Mouse (Mus musculus): ENCODE measurements around the gene Patz1. TPM values are rescaled to one million over a fixed set of nuclear protein-coding genes. Genes with fewer than 3 reads are reported as not detected.
A peak's percentile ranks its signal among the peaks of the same experiment; 100 is the strongest.

Gene Patz1
- polyA plus RNA-seq, 1 experiment from 2014 or later, result 105 TPM

DNA sequence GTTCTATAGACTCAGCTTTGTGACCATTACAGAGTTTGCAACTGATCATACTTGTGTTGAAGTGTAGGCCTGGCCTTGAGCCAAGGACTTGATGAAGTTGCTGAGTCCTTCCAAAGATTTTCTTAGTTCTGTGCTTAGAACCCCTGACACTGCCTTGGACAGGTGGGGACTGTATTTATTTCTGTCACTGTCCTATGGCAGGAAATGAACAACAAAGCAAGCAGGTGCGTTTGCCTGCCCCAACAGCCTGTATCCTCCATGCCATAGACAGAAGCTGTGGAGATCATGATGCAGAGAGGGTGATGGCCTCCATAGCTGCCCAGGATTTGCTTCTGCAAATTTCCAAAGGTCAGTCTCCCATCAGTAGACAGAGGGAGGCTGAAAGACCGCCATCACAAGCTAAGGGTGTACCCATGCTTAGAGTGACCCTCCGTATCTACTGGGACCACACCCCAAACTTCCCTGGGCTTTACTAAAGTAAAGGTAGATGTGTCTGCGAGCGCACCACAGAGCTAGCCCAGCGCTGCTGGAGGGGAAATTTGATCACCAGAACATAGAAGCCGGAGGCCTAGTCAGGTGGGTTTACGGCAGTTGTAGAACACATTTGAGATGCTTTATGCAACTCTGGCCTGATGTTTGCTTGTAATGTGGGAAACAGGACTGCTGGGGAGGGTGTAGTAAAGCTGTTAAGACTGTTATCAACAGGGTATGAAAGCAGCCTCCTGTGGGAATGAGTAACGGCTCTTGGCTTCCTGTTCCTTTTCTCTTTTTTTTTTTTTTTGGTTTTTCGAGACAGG is 22.3 kb downstream of the Patz1 start:
- Histone ChIP-seq H3K4me1 (ENCODE audit: control insufficient read depth, insufficient read depth, low read length) (no peaks in the 10 kb centered on the region), H3K27me3 (ENCODE audit: control insufficient read depth, insufficient read depth, low read length) (no peaks in the 10 kb centered on the region), H3K9ac (ENCODE audit: low read length) (no peak overlapping the region), H3K9me3 (ENCODE audit: control insufficient read depth, low read length) (no peaks in the 10 kb centered on the region), H3K4me3 (ENCODE audit: low read depth, low read length) (no peak overlapping the region), H3K4me2 (ENCODE audit: low read depth) (no peak overlapping the region), H3K36me3 (ENCODE audit: control insufficient read depth, insufficient read depth, low read length) (peaks cover 24% of the 10 kb centered on the region), H3K27ac (ENCODE audit: low read depth, low read length) (no peak overlapping the region)
- WGBS, result 91% methylated on average over 9 of the region's 10 CpGs
- ATAC-seq (ENCODE audit: insufficient read depth, low FRiP score, low TSS enrichment) (no peak), DNase-seq (ENCODE audit: low spot score) (no peak)

DNA sequence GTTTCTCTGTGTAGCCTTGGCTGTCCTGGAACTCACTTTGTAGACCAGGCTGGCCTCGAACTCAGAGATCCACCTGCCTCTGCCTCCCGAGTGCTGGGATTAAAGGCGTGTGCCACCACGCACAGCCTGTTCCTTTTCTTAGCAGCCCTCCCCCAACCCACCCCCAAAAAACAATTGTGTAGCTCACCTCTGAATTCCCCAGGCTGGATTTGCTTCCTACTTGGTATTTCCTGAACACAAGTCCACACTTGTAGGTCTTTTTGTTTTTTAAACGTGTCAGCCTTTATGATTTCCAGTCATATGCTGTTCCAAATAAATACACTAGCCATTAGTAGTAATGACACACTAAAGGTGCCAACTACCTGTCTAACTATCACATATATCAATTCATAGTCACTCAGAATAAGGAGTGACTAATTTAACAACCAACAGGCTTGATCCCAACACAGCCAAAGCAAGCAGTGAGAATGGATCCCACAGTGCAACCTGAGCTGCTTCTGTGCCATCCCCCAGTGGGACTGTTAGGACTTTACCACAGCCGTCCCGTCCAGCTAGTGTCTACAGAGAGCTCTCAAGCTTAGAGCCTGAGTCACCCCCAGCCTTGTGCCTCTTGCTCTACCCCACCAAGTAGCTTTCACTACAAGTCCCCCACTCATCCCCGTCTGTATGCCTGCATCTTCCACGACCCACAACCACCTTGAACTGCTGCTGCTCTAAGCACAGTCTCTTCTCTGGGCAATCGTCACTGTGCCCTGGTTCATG is 23.1 kb downstream of the Patz1 start:
- Histone ChIP-seq H3K27ac (ENCODE audit: low read depth, low read length) (no peak overlapping the region), H3K9me3 (ENCODE audit: control insufficient read depth, low read length) (no peaks in the 10 kb centered on the region), H3K4me1 (ENCODE audit: control insufficient read depth, insufficient read depth, low read length) (no peaks in the 10 kb centered on the region), H3K27me3 (ENCODE audit: control insufficient read depth, insufficient read depth, low read length) (no peaks in the 10 kb centered on the region), H3K4me2 (ENCODE audit: low read depth) (no peak overlapping the region), H3K9ac (ENCODE audit: low read length) (no peak overlapping the region), H3K4me3 (ENCODE audit: low read depth, low read length) (no peak overlapping the region), H3K36me3 (ENCODE audit: control insufficient read depth, insufficient read depth, low read length) (peaks cover 18% of the 10 kb centered on the region)
- ATAC-seq (ENCODE audit: insufficient read depth, low FRiP score, low TSS enrichment) (no peak), DNase-seq (ENCODE audit: low spot score) (no peak)
- 84% methylated on average over 10 of the region's 10 CpGs for WGBS

DNA sequence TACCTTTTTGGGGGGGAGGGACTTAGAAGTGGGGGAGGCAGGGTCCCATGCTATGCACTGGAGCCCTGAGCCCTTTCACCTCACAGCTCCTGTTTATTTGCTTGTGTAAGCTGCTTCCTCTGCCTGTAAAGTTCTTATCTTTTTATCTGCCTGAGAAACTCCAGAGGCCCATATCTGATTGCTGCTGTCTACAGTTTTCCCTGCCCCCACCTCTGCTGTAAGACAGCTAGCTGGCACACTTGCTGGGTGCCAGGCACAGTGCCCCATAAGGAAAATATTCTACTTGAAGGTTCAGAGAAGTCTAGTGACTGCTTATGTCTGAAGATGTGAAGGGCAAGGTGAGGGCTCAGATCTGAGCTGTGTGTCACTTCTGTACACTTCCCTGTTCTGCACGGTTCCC is 24.6 kb downstream of the Patz1 start:
- Histone ChIP-seq H3K4me2 (ENCODE audit: low read depth) (no peak overlapping the region), H3K9ac (ENCODE audit: low read length) (no peak overlapping the region), H3K27ac (ENCODE audit: low read depth, low read length) (no peak overlapping the region), H3K4me3 (ENCODE audit: low read depth, low read length) (no peak overlapping the region), H3K27me3 (ENCODE audit: control insufficient read depth, insufficient read depth, low read length) (no peaks in the 10 kb centered on the region), H3K36me3 (ENCODE audit: control insufficient read depth, insufficient read depth, low read length) (peaks cover 6% of the 10 kb centered on the region), H3K4me1 (ENCODE audit: control insufficient read depth, insufficient read depth, low read length) (no peaks in the 10 kb centered on the region), H3K9me3 (ENCODE audit: control insufficient read depth, low read length) (no peaks in the 10 kb centered on the region)
- ATAC-seq (ENCODE audit: insufficient read depth, low FRiP score, low TSS enrichment) (no peak), DNase-seq (ENCODE audit: low spot score) (no peak)
- WGBS, result 96% methylated on average over 1 of the region's 1 CpGs

DNA sequence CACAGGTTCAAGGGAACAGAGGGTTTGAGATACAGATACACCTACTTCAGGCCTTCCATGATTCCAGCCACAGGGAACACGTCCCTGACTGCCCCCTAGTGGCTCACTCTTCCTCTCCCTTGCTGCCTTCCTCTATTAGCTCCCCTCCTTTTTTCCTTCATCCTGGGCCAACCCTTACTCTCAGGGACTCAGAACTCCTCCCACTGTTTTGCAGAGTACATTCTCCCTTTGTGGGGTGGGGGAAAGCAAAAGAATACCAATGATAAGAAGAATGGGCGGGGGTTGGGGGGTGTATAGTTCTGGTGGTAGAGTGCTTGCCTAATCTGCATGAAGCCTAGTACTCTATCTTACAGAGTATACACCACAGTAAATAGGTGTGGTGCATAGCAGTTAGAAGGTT is 25.5 kb downstream of the Patz1 start:
- Histone ChIP-seq H3K27me3 (ENCODE audit: control insufficient read depth, insufficient read depth, low read length) (no peaks in the 10 kb centered on the region), H3K9ac (ENCODE audit: low read length) (no peak overlapping the region), H3K4me1 (ENCODE audit: control insufficient read depth, insufficient read depth, low read length) (no peaks in the 10 kb centered on the region), H3K36me3 (ENCODE audit: control insufficient read depth, insufficient read depth, low read length) (peaks cover 4% of the 10 kb centered on the region), H3K4me2 (ENCODE audit: low read depth) (no peak overlapping the region), H3K9me3 (ENCODE audit: control insufficient read depth, low read length) (no peaks in the 10 kb centered on the region), H3K27ac (ENCODE audit: low read depth, low read length) (no peak overlapping the region), H3K4me3 (ENCODE audit: low read depth, low read length) (no peak overlapping the region)
- ATAC-seq (ENCODE audit: insufficient read depth, low FRiP score, low TSS enrichment) (peak; percentile 48), DNase-seq (ENCODE audit: low spot score) (peak; percentile 64)
- WGBS, result 24% methylated on average over 2 of the region's 2 CpGs

DNA sequence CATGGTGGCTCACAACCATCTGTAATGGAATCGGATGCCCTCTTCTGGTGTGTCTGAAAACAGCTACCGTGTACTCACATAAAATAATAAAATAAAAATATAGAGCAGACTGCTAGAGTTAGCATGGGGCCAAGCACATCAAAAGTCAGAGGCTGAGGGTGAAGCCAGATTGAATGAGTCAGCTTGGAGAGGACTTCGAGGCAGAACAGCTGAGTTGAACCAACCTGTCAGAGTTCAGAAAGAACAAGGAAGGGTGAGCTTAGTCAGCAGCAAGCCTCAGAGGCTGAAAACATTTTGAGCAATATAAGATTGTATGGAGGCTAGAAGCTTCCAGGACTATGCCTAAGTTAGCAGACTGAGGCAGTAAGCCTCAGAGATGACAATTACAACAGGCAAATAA is 29.6 kb downstream of the Patz1 start:
- Histone ChIP-seq H3K27ac (ENCODE audit: low read depth, low read length) (no peak overlapping the region), H3K27me3 (ENCODE audit: control insufficient read depth, insufficient read depth, low read length) (no peaks in the 10 kb centered on the region), H3K9me3 (ENCODE audit: control insufficient read depth, low read length) (no peaks in the 10 kb centered on the region), H3K36me3 (ENCODE audit: control insufficient read depth, insufficient read depth, low read length) (no peaks in the 10 kb centered on the region; the same call in 1 of the 2 replicates), H3K4me3 (ENCODE audit: low read depth, low read length) (no peak overlapping the region), H3K4me1 (ENCODE audit: control insufficient read depth, insufficient read depth, low read length) (no peaks in the 10 kb centered on the region), H3K9ac (ENCODE audit: low read length) (no peak overlapping the region), H3K4me2 (ENCODE audit: low read depth) (no peak overlapping the region)
- WGBS, result 92% methylated on average over 3 of the region's 3 CpGs
- DNase-seq (ENCODE audit: low spot score) (no peak), ATAC-seq (ENCODE audit: insufficient read depth, low FRiP score, low TSS enrichment) (no peak)

DNA sequence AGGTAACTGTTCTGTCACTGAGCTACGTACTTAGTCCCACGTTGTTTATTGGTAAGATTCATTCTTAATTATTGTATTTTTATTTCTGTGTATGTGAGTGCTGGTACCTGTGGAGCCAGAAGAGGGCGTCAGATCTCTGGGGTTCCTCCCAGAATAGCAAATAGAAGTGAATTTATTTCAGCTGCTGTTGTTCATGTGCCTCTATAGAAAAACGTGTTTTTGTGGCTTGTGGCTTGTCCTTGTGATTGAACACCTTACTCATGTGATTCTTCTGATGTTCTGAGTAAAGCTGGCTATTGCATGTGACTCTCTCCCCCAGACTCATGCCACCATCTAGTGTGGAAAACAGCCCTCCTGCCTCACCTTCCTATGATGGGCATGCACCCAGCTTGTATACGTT is 39.6 kb downstream of the Patz1 start:
- Histone ChIP-seq H3K9ac (ENCODE audit: low read length) (no peak overlapping the region), H3K4me3 (ENCODE audit: low read depth, low read length) (no peak overlapping the region), H3K4me1 (ENCODE audit: control insufficient read depth, insufficient read depth, low read length) (no peaks in the 10 kb centered on the region; the same call in 1 of the 2 replicates), H3K27me3 (ENCODE audit: control insufficient read depth, insufficient read depth, low read length) (no peaks in the 10 kb centered on the region), H3K27ac (ENCODE audit: low read depth, low read length) (no peak overlapping the region), H3K9me3 (ENCODE audit: control insufficient read depth, low read length) (no peaks in the 10 kb centered on the region), H3K4me2 (ENCODE audit: low read depth) (no peak overlapping the region), H3K36me3 (ENCODE audit: control insufficient read depth, insufficient read depth, low read length) (no peaks in the 10 kb centered on the region)
- DNase-seq (ENCODE audit: low spot score) (no peak), ATAC-seq (ENCODE audit: insufficient read depth, low FRiP score, low TSS enrichment) (no peak)
- 79% methylated on average over 5 of the region's 5 CpGs for WGBS

DNA sequence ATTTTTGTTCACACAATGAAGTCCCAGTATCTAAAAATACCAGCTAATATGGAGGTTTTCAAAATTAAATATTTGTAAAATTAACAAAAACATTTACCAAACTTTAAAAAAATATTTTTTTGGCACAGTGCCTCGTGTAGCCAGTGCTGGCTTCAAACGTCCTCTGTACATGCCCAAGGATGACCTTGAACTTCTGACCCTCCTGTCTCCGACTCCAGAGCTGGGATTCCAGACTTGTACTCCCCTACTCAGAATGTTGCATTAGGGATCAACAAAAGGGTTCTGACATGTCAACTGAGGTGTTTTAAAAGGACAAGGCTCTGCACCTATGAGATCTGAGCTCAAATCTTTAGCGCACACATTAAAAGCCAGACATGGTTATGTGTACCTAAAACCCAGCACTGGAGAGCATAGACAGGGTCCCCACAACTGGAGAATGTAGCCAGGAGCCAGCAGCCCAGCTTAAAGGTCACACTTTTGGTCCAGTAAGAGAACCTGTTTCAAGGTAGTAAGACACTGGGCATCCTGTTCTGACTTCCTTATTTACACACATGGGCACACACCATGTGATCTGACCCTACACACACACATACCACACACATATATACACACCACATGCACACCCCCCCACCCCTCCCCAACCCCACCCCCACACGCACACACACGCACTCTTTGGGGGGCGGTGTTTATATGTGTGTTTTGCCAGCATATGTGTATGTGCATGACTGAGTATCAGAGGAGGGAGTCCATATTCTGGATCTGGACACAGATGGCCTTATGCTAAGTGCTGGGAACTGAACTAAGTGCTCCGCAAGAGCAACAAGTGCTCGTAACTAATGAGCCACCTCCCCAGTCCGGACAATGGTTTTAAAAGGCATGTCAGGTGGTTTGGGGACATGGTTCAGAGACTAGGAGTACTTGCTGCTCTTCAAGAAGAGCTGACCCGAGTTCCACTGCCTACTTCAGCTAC is 40.4 kb downstream of the Patz1 start:
- H3K9me3 ChIP-seq (ENCODE audit: control insufficient read depth, low read length), result no peaks in the 10 kb centered on the region
- no peaks in the 10 kb centered on the region for H3K36me3 ChIP-seq (ENCODE audit: control insufficient read depth, insufficient read depth, low read length)
- no peak overlapping the region for H3K9ac ChIP-seq (ENCODE audit: low read length)
- no peak overlapping the region for H3K27ac ChIP-seq (ENCODE audit: low read depth, low read length)
- no peaks in the 10 kb centered on the region; the same call in 1 of the 2 replicates for H3K4me1 ChIP-seq (ENCODE audit: control insufficient read depth, insufficient read depth, low read length)
- no peak overlapping the region for H3K4me2 ChIP-seq (ENCODE audit: low read depth)
- H3K27me3 ChIP-seq (ENCODE audit: control insufficient read depth, insufficient read depth, low read length), result no peaks in the 10 kb centered on the region
- WGBS, result 83% methylated on average over 11 of the region's 11 CpGs
- no peak overlapping the region for H3K4me3 ChIP-seq (ENCODE audit: low read depth, low read length)
- no peak for ATAC-seq (ENCODE audit: insufficient read depth, low FRiP score, low TSS enrichment)
- DNase-seq (ENCODE audit: low spot score), result no peak

DNA sequence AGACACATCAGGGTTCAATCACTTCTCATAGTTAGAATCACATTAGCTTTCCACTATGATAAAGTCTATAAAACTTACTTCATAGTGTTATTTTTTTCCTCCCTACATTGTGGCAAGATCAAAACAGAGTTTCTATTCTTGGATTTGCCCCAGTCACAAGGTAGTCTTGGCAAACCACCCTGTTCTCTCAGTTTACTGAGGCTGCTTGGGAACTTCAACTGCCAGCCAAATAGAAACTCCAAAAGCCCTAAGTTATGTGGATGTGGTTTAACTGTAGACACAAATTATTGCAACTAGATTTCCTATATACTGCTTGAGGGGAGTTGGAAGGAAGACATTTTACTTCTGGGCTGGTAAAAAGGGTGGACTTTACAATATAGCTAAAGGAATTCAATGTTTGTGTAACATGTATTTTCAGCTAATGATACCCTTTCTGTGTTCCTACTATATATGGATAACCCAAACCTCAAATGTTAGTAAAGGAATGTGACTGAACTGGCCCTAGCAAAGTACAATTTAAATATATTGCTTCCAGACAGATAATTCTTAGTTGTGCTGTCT is 41.3 kb downstream of the Patz1 start, which contains the start of gene Pik3ip1:
Gene Pik3ip1 (plus strand): TSS at position 511 of the 561 bp plus-strand sequence.
- H3K4me1 ChIP-seq (ENCODE audit: control insufficient read depth, insufficient read depth, low read length), result no peaks in the 10 kb centered on the region; the same call in 1 of the 2 replicates
- no peak for ATAC-seq (ENCODE audit: insufficient read depth, low FRiP score, low TSS enrichment)
- H3K27me3 ChIP-seq (ENCODE audit: control insufficient read depth, insufficient read depth, low read length), result no peaks in the 10 kb centered on the region
- no peaks in the 10 kb centered on the region for H3K9me3 ChIP-seq (ENCODE audit: control insufficient read depth, low read length)
- H3K27ac ChIP-seq (ENCODE audit: low read depth, low read length), result no peak within 1 kb of the TSS
- DNase-seq (ENCODE audit: low spot score), result no peak
- peak within 1 kb of the TSS; percentile 38 for H3K4me3 ChIP-seq (ENCODE audit: low read depth, low read length)
- no peaks in the 10 kb centered on the region for H3K36me3 ChIP-seq (ENCODE audit: control insufficient read depth, insufficient read depth, low read length)
- peak within 1 kb of the TSS; percentile 60 for H3K9ac ChIP-seq (ENCODE audit: low read length)
- peak within 1 kb of the TSS; percentile 92 for H3K4me2 ChIP-seq (ENCODE audit: low read depth)

All from neural tube, embryonic 11.5 days (tissue).